Mouse (Mus musculus): ENCODE results near the gene Hist1h4b.

Gene Hist1h4b

GRCm38 (mm10) chr13:23740910-23741309, 15.9 kb upstream of the Hist1h4b start:
- no peak for DNase-seq

- DNase-seq, result no peak
These were observed 14.8 kb upstream of the Hist1h4b start for GRCm38 (mm10) chr13:23742007-23742406.

- no peak for DNase-seq
These were observed 13.6 kb upstream of the Hist1h4b start for GRCm38 (mm10) chr13:23743215-23743614.

GRCm38 (mm10) chr13:23743963-23744362, 12.8 kb upstream of the Hist1h4b start:
- no peak for DNase-seq

- no peak for DNase-seq
These were observed 12.1 kb upstream of the Hist1h4b start for GRCm38 (mm10) chr13:23744421-23745380.

GRCm38 (mm10) chr13:23745381-23746161, 11.2 kb upstream of the Hist1h4b start, which contains the start of gene Hist1h3c:
Gene Hist1h3c, minus strand, starts transcription at chr13:23745602.
- peak; percentile 60 to 80 for DNase-seq

- DNase-seq, result peak; percentile 62 to 66
These were observed 10.4 kb upstream of the Hist1h4b start, which contains the start of gene Hist1h2bb for GRCm38 (mm10) chr13:23746201-23747080. Gene Hist1h2bb, plus strand, starts transcription at chr13:23746734.

- no peak for DNase-seq
These were observed 9.5 kb upstream of the Hist1h4b start for GRCm38 (mm10) chr13:23747081-23747891.

GRCm38 (mm10) chr13:23747892-23748288, 8.9 kb upstream of the Hist1h4b start:
- DNase-seq, result no peak

- no peak for DNase-seq
These were observed 7.2 kb upstream of the Hist1h4b start for GRCm38 (mm10) chr13:23749563-23750121.

- peak; percentile 42 to 51 for DNase-seq
These were observed 5.9 kb upstream of the Hist1h4b start, which contains the start of gene Hist1h2ab for GRCm38 (mm10) chr13:23750839-23751477. Gene Hist1h2ab, plus strand, starts transcription at chr13:23751126.

GRCm38 (mm10) chr13:23751478-23751956, 5.3 kb upstream of the Hist1h4b start:
- no peak for DNase-seq

GRCm38 (mm10) chr13:23752067-23752741, 4.6 kb upstream of the Hist1h4b start, which contains the start of gene Hist1h3b:
Gene Hist1h3b, plus strand, starts transcription at chr13:23752267.
- peak; percentile 62 to 84 for DNase-seq

- no peak for DNase-seq
These were observed 4.1 kb upstream of the Hist1h4b start for GRCm38 (mm10) chr13:23752742-23753172.

GRCm38 (mm10) chr13:23753314-23754078, 3.3 kb upstream of the Hist1h4b start:
- no peak for DNase-seq

- no peak for DNase-seq
These were observed 1.8 kb upstream of the Hist1h4b start for GRCm38 (mm10) chr13:23755000-23755399.

GRCm38 (mm10) chr13:23757211-23757773, 479 bp downstream of the Hist1h4b start:
- DNase-seq, result no peak

GRCm38 (mm10) chr13:23757921-23758320, 1.1 kb downstream of the Hist1h4b start:
- DNase-seq, result no peak
